Mouse (Mus musculus) embryonic facial prominence, embryonic 12.5 days (tissue): ENCODE measurements around the gene Frrs1l. TPM values are rescaled to one million over a fixed set of nuclear protein-coding genes. Genes with fewer than 3 reads are reported as not detected.

Source experiments
- ATAC-seq: fragments of 200-750 bp; cut with Nextera tagmentation; 2 replicates; pipeline ENCODE4 v1.8.0; 2017; ENCODE audit not compliant: insufficient number of reproducible peaks, insufficient read depth, low FRiP score, low TSS enrichment
- H3K27ac ChIP-seq: fragments of 300-500 bp; sonication (generic); 2 replicates; pipeline ENCODE4 v1.5.1; 2016; ENCODE audit warnings: mild to moderate bottlenecking
- H3K27me3 ChIP-seq: fragments of 300-500 bp; sonication (generic); 2 replicates; pipeline ENCODE4 v1.6.1; 2016; ENCODE audit warnings: mild to moderate bottlenecking, moderate library complexity
- H3K36me3 ChIP-seq: fragments of 300-500 bp; sonication (generic); 2 replicates; pipeline ENCODE4 v1.6.1; 2016; ENCODE audit warnings: mild to moderate bottlenecking
- H3K4me1 ChIP-seq: fragments of 300-500 bp; sonication (generic); 2 replicates; pipeline ENCODE4 v1.6.1; 2016
- H3K4me2 ChIP-seq: fragments of 300-500 bp; sonication (generic); replicated peaks from 2 replicates; pipeline ENCODE4 v1.6.1; 2016; ENCODE audit warnings: mild to moderate bottlenecking, moderate library complexity
- H3K4me3 ChIP-seq: fragments of 300-500 bp; sonication (generic); 2 replicates; pipeline ENCODE4 v1.5.1; 2016; ENCODE audit warnings: mild to moderate bottlenecking
- H3K9ac ChIP-seq: fragments of 300-500 bp; sonication (generic); 2 replicates; pipeline ENCODE4 v1.6.1; 2016; ENCODE audit warnings: mild to moderate bottlenecking, moderate library complexity
- H3K9me3 ChIP-seq: fragments of 300-500 bp; sonication (generic); 2 replicates; pipeline ENCODE4 v1.6.1; 2016; ENCODE audit warnings: mild to moderate bottlenecking, moderate library complexity
- WGBS: fragments of 180-500 bp; shearing (Covaris S2); methylation state at CpG from one replicate; pipeline ENCODE4 v1.1.7; 2016; 5-methylcytosine and 5-hydroxymethylcytosine counted together
- polyA plus RNA-seq: library from polyadenylated mRNA; unstranded; fragments of >200 nt; fragmentation: Nextera tagmentation; extraction: Ambion mirVana; gene quantifications from 2 replicates; pipeline ENCODE4 v1.2.1, GENCODE M21; 2016

Gene Frrs1l
- polyA plus RNA-seq, 1 experiment from 2014 or later = 4.6 TPM

- H3K4me1 ChIP-seq = no peaks in the 10 kb centered on the region
- H3K9ac ChIP-seq = no peak overlapping the region
- ATAC-seq = no peak
- H3K4me3 ChIP-seq = no peak overlapping the region
- no peaks in the 10 kb centered on the region for H3K9me3 ChIP-seq
- WGBS = 78% methylated on average over 7 of the region's 7 CpGs
- H3K4me2 ChIP-seq = no peak overlapping the region
- H3K27ac ChIP-seq = no peak overlapping the region
- no peaks in the 10 kb centered on the region for H3K27me3 ChIP-seq
- no peaks in the 10 kb centered on the region for H3K36me3 ChIP-seq
These were observed 24.5 kb downstream of the Frrs1l start for GRCm38 (mm10) chr4:56965586-56966179.

GRCm38 (mm10) chr4:56963687-56964086 lies 26.5 kb downstream of the Frrs1l start:
- H3K4me3 ChIP-seq = no peak overlapping the region
- 81% methylated on average over 6 of the region's 6 CpGs for WGBS
- no peak overlapping the region for H3K9ac ChIP-seq
- no peaks in the 10 kb centered on the region for H3K36me3 ChIP-seq
- no peaks in the 10 kb centered on the region for H3K27me3 ChIP-seq
- H3K27ac ChIP-seq = no peak overlapping the region
- no peak for ATAC-seq
- H3K4me1 ChIP-seq = no peaks in the 10 kb centered on the region
- H3K9me3 ChIP-seq = no peaks in the 10 kb centered on the region
- no peak overlapping the region for H3K4me2 ChIP-seq

GRCm38 (mm10) chr4:56961320-56961925 lies 28.8 kb downstream of the Frrs1l start:
- Histone ChIP-seq H3K4me3 (no peak overlapping the region), H3K9ac (no peak overlapping the region), H3K36me3 (no peaks in the 10 kb centered on the region), H3K27ac (no peak overlapping the region), H3K27me3 (no peaks in the 10 kb centered on the region), H3K9me3 (no peaks in the 10 kb centered on the region), H3K4me2 (no peak overlapping the region), H3K4me1 (no peaks in the 10 kb centered on the region)
- no peak for ATAC-seq
- WGBS = 80% methylated on average over 12 of the region's 12 CpGs

GRCm38 (mm10) chr4:56957518-56957917 lies 32.7 kb downstream of the Frrs1l start:
- Histone ChIP-seq H3K4me3 (no peak overlapping the region), H3K4me2 (no peak overlapping the region), H3K4me1 (no peaks in the 10 kb centered on the region), H3K36me3 (no peaks in the 10 kb centered on the region), H3K9ac (no peak overlapping the region), H3K27me3 (no peaks in the 10 kb centered on the region), H3K9me3 (no peaks in the 10 kb centered on the region), H3K27ac (no peak overlapping the region)
- WGBS = 58% methylated on average over 9 of the region's 9 CpGs
- no peak for ATAC-seq

GRCm38 (mm10) chr4:56953235-56953634 lies 37.0 kb downstream of the Frrs1l start:
- ATAC-seq = no peak
- no peak overlapping the region for H3K4me2 ChIP-seq
- no peak overlapping the region for H3K4me3 ChIP-seq
- no peaks in the 10 kb centered on the region for H3K4me1 ChIP-seq
- H3K36me3 ChIP-seq = no peaks in the 10 kb centered on the region
- no peaks in the 10 kb centered on the region for H3K9me3 ChIP-seq
- WGBS = 66% methylated on average over 6 of the region's 6 CpGs
- no peak overlapping the region for H3K9ac ChIP-seq
- H3K27ac ChIP-seq = no peak overlapping the region
- no peaks in the 10 kb centered on the region for H3K27me3 ChIP-seq

- Histone ChIP-seq H3K4me1 (no peaks in the 10 kb centered on the region), H3K9ac (no peak overlapping the region), H3K4me2 (no peak overlapping the region), H3K9me3 (no peaks in the 10 kb centered on the region), H3K27ac (no peak overlapping the region), H3K36me3 (no peaks in the 10 kb centered on the region), H3K27me3 (no peaks in the 10 kb centered on the region), H3K4me3 (no peak overlapping the region)
- WGBS = 85% methylated on average over 3 of the region's 3 CpGs
- ATAC-seq = no peak
These were observed 38.5 kb downstream of the Frrs1l start for GRCm38 (mm10) chr4:56951701-56952100.

- H3K27me3 ChIP-seq = no peaks in the 10 kb centered on the region
- no peak overlapping the region for H3K4me2 ChIP-seq
- WGBS = 68% methylated on average over 6 of the region's 6 CpGs
- no peak overlapping the region for H3K27ac ChIP-seq
- ATAC-seq = no peak
- H3K4me1 ChIP-seq = peaks cover 14% of the 10 kb centered on the region
- no peaks in the 10 kb centered on the region for H3K36me3 ChIP-seq
- no peak overlapping the region for H3K4me3 ChIP-seq
- no peak overlapping the region for H3K9ac ChIP-seq
- no peaks in the 10 kb centered on the region for H3K9me3 ChIP-seq
These were observed 40.7 kb downstream of the Frrs1l start for GRCm38 (mm10) chr4:56949494-56949893.

GRCm38 (mm10) chr4:56946641-56947640 lies 43.2 kb downstream of the Frrs1l start, which contains the start of gene Tmem245:
Gene Tmem245, minus strand, starts transcription at chr4:56947437.
- Histone ChIP-seq H3K4me2 (peak within 1 kb of the TSS; percentile 78), H3K4me1 (peaks cover 33% of the 10 kb centered on the region), H3K36me3 (no peaks in the 10 kb centered on the region), H3K27ac (peak within 1 kb of the TSS; percentile 88), H3K9ac (peak within 1 kb of the TSS; percentile 88), H3K4me3 (peak within 1 kb of the TSS; percentile 84), H3K9me3 (no peaks in the 10 kb centered on the region), H3K27me3 (no peaks in the 10 kb centered on the region)
- peak; percentile 94 for ATAC-seq
- WGBS = under 1% methylated on average over 107 of the region's 107 CpGs

GRCm38 (mm10) chr4:56946180-56946579 lies 44.0 kb downstream of the Frrs1l start:
- H3K27ac ChIP-seq = peak overlapping the region; percentile 88; the same call in 1 of the 2 replicates
- peak overlapping the region; percentile 78 for H3K4me2 ChIP-seq
- under 1% methylated on average over 14 of the region's 14 CpGs for WGBS
- peak overlapping the region; percentile 88 for H3K9ac ChIP-seq
- H3K4me1 ChIP-seq = peaks cover 33% of the 10 kb centered on the region
- H3K4me3 ChIP-seq = peak overlapping the region; percentile 84
- H3K9me3 ChIP-seq = no peaks in the 10 kb centered on the region
- ATAC-seq = no peak
- no peaks in the 10 kb centered on the region for H3K27me3 ChIP-seq
- H3K36me3 ChIP-seq = no peaks in the 10 kb centered on the region

- Histone ChIP-seq H3K9ac (no peak overlapping the region), H3K27me3 (no peaks in the 10 kb centered on the region), H3K4me2 (no peak overlapping the region), H3K9me3 (no peaks in the 10 kb centered on the region), H3K4me3 (no peak overlapping the region), H3K4me1 (peaks cover 33% of the 10 kb centered on the region), H3K27ac (no peak overlapping the region), H3K36me3 (no peaks in the 10 kb centered on the region)
- ATAC-seq = no peak
- WGBS = 51% methylated on average over 4 of the region's 4 CpGs
These were observed 45.9 kb downstream of the Frrs1l start for GRCm38 (mm10) chr4:56944286-56944685.

GRCm38 (mm10) chr4:56943258-56943657 lies 46.9 kb downstream of the Frrs1l start:
- Histone ChIP-seq H3K27me3 (no peaks in the 10 kb centered on the region), H3K4me3 (no peak overlapping the region), H3K4me1 (peaks cover 33% of the 10 kb centered on the region), H3K9me3 (no peaks in the 10 kb centered on the region), H3K4me2 (no peak overlapping the region), H3K36me3 (no peaks in the 10 kb centered on the region), H3K27ac (no peak overlapping the region), H3K9ac (no peak overlapping the region)
- ATAC-seq = no peak
- WGBS = 56% methylated on average over 1 of the region's 1 CpGs
